Mouse (Mus musculus) heart, embryonic 13.5 days (tissue): Measurements from ENCODE around the gene Tuba1a. TPM values are rescaled to one million over a fixed set of nuclear protein-coding genes. Genes with fewer than 3 reads are reported as not detected.
A peak's percentile ranks its signal among the peaks of the same experiment; 100 is the strongest.
"Not testable (repeated sequence)": the region's sequence is repeated elsewhere in the genome, so short reads cannot be mapped to it uniquely, and the experiment has no call there.

Experiments used
- ATAC-seq: fragments of 200-750 bp; cut with Nextera tagmentation; 2 replicates; pipeline ENCODE4 v1.8.0; 2017; ENCODE audit warnings: moderate TSS enrichment; ENCODE audit not compliant: insufficient number of reproducible peaks, low FRiP score, low TSS enrichment; ENCODE audit errors: extremely low read depth
- H3K27ac ChIP-seq: fragments of 300-500 bp; sonication (generic); replicated peaks from 2 replicates; pipeline ENCODE4 v1.5.1; 2015; ENCODE audit warnings: moderate library complexity, mild to moderate bottlenecking, inconsistent platforms
- H3K27me3 ChIP-seq: fragments of 300-500 bp; sonication (generic); replicated peaks from 2 replicates; pipeline ENCODE4 v1.6.1; 2015; ENCODE audit warnings: mild to moderate bottlenecking, inconsistent platforms
- H3K36me3 ChIP-seq: fragments of 300-500 bp; sonication (generic); 2 replicates; pipeline ENCODE4 v1.6.1; 2015; ENCODE audit warnings: mild to moderate bottlenecking, inconsistent platforms
- H3K4me1 ChIP-seq: fragments of 300-500 bp; sonication (generic); 2 replicates; pipeline ENCODE4 v1.6.1; 2015; ENCODE audit warnings: inconsistent platforms
- H3K4me2 ChIP-seq: fragments of 300-500 bp; sonication (generic); 2 replicates; pipeline ENCODE4 v1.6.1; 2015; ENCODE audit warnings: inconsistent platforms, mild to moderate bottlenecking, moderate library complexity
- H3K4me3 ChIP-seq: fragments of 300-500 bp; sonication (generic); 2 replicates; pipeline ENCODE4 v1.5.1; 2015; ENCODE audit warnings: moderate library complexity, mild to moderate bottlenecking, inconsistent platforms
- H3K9ac ChIP-seq: fragments of 300-500 bp; sonication (generic); 2 replicates; pipeline ENCODE4 v1.6.1; 2015; ENCODE audit warnings: inconsistent platforms, mild to moderate bottlenecking, moderate library complexity
- H3K9me3 ChIP-seq: fragments of 300-500 bp; sonication (generic); 2 replicates; pipeline ENCODE4 v1.6.1; 2016; ENCODE audit warnings: inconsistent platforms
- WGBS: fragments of 180-500 bp; shearing (Covaris S2); methylation state at CpG from one replicate; pipeline ENCODE4 v1.1.7; 2015; ENCODE audit warnings: mixed read lengths; 5-methylcytosine and 5-hydroxymethylcytosine counted together
- polyA plus RNA-seq: library from polyadenylated mRNA; unstranded; fragments of >200 nt; fragmentation: Nextera tagmentation; extraction: Ambion mirVana; gene quantifications from 2 replicates; pipeline ENCODE4 v1.2.1, GENCODE M21; 2015

Gene Tuba1a
- polyA plus RNA-seq, 1 experiment from 2014 or later: 1,030 TPM

DNA sequence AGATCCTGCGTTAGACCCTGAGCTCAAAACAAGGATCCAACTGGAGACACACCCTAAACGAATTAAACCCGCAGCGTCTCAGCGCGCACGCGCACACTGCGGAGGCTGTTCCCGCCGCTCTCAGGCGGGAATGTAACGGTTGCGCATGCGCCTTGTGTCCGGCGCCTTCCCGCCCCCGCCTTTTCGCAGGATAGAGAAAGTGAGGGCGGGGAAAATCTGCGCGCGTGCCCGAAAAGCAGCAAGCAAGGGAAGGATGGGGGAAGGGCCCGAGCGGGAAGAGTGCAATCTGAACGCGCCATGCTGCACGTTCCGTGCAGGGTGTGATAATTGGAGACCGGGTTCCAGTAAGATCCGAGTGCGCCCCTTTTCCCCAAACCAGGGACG lies 19.7 kb downstream of the Tuba1a start:
- WGBS: under 1% methylated on average over 35 of the region's 35 CpGs
- H3K27ac ChIP-seq: peak overlapping the region; percentile 100
- ATAC-seq: peak; percentile 76

DNA sequence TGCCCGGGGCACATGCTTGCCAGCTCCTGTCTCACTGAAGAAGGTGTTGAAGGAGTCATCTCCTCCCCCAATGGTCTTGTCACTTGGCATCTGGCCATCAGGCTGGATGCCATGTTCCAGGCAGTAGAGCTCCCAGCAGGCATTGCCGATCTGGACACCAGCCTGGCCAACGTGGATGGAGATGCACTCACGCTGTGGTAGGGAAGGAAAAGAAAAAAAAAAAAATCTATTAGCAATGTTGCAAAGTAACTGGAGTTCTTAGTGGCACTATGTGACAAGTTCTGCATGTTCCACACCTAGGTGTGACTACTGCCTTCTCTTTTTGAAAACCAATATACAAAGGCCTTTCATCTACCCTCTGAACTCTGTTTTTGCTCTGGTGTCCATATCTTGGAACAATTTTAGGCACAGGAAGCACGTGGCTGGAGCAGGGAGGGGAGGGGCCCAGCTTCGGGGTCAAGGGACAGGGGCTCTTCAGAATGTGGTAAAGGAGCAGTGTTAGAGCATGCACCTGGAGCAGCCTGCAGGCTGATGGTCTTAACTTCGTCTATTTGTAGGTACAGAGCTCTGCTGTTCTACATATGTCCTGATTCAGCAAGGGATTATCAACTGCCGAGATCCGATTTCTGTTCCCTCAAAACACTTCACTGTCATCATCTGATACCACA lies 20.4 kb downstream of the Tuba1a start:
- ATAC-seq, H3K9me3 ChIP-seq, H3K27me3 ChIP-seq: not testable (repeated sequence)
- Histone ChIP-seq H3K4me1 (peaks cover 36% of the 10 kb centered on the region), H3K4me3 (peak overlapping the region; percentile 87), H3K9ac (peak overlapping the region; percentile 99), H3K36me3 (peaks cover 22% of the 10 kb centered on the region), H3K4me2 (peak overlapping the region; percentile 83), H3K27ac (peak overlapping the region; percentile 100)
- WGBS: 7% methylated on average over 8 of the region's 9 CpGs

More for the DNA sequence above, 19.7 kb downstream of the Tuba1a start:
- peaks cover 29% of the 10 kb centered on the region for H3K4me1 ChIP-seq
- no peaks in the 10 kb centered on the region for H3K27me3 ChIP-seq
- peak overlapping the region; percentile 99 for H3K9ac ChIP-seq
- peaks cover 22% of the 10 kb centered on the region for H3K36me3 ChIP-seq
- peak overlapping the region; percentile 83 for H3K4me2 ChIP-seq
- peak overlapping the region; percentile 87 for H3K4me3 ChIP-seq
- H3K9me3 ChIP-seq: no peaks in the 10 kb centered on the region

DNA sequence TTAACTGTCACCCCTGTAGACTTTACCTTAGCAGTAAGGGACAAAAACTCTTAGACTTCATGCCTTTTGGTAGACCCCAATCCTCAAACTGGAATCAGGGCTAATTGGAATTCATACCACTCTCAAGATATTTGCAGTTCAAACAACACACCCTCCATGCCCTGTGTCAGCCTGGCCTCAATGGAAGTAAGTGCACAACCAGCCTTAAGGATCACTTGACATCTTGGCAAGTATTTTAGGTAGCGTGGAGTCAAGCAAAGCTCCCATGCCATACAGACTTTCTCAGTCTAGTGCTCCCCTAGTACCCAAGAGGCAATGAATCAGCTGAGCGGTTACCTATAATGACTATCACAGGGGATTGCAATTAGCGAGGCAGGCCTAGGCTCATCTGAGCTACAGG lies 22.5 kb downstream of the Tuba1a start:
- Histone ChIP-seq H3K4me2 (peak overlapping the region; percentile 11; the same call in 1 of the 2 replicates), H3K4me1 (peaks cover 37% of the 10 kb centered on the region), H3K9ac (peak overlapping the region; percentile 61), H3K9me3 (no peaks in the 10 kb centered on the region), H3K27ac (peak overlapping the region; percentile 4; the same call in 1 of the 2 replicates), H3K4me3 (no peak overlapping the region), H3K27me3 (no peaks in the 10 kb centered on the region), H3K36me3 (peaks cover 22% of the 10 kb centered on the region)
- 80% methylated on average over 3 of the region's 3 CpGs for WGBS
- no peak for ATAC-seq

DNA sequence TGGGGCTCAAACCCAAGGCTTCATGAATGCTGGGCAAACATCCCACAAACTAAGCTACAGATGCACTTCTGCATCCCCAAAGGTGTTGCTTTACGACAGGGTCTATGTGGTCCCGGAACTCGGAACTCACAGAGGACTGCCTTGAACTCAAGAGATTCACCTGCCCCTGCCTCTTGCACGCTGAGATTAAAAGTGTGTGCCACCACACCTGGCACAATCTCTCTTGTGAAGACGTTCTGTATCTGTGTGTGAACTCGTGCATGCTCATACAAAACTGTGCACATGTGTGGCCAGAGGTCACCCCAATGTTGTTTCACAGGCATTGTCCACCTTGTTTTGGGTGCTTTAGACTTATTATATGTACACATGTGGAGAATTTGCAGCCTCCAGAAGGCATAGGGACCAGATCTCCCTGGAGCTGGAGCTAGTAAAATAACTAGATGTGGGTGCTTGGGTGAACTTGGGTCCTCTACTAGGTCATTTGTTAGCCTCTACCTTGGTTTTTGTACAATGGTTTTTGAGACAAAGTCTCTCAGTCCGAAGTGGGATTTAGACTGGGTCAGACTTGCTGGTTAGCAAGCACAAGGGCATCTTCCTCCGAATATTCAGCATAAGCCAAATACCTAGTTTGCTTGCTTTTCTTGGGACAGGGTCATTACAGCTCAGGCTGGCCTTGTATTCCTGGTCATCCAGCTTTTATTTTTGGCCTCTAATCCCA lies 23.3 kb downstream of the Tuba1a start:
- Histone ChIP-seq H3K4me2 (no peak overlapping the region), H3K27ac (peak overlapping the region; percentile 4; the same call in 1 of the 2 replicates), H3K9ac (no peak overlapping the region; the same call in 1 of the 2 replicates), H3K36me3 (peaks cover 22% of the 10 kb centered on the region), H3K9me3 (no peaks in the 10 kb centered on the region), H3K4me3 (no peak overlapping the region), H3K27me3 (no peaks in the 10 kb centered on the region), H3K4me1 (peaks cover 29% of the 10 kb centered on the region)
- no peak for ATAC-seq
- 37% methylated on average over 8 of the region's 8 CpGs for WGBS

DNA sequence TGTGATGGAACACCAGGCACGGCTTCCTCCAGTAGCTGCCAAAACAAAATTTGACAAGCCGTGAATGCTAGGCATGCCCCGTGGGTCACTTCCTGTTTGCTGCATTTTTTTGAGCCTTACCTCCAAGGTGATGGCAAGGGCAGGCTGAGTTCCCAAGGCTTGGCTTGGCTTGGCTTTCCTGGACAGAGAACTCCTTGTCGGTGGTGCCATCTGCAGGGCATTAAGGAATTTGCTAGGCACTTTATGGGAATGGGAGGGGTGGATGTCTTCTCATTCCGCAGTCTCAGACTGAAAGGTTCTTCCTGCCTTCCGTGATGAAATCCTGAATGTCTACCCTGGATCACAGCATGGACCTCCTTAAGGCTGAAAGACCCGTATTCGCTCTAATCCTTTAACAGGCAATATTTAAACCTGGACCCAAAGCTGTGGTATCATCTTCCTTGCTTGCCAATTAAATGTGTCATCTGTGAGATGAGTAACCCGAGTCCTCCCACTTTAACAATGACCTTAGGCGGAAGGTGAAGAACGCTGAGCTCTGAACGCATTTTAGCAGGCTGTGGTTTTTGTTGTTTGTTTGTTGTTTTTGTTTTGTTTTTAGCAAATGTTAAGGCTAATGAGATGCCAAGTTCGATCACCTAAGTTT lies 24.8 kb downstream of the Tuba1a start:
- 0 out of 2 replicates have a peak overlapping the region, but pooled peaks have one; percentile 54 for H3K9ac ChIP-seq
- H3K4me1 ChIP-seq: peaks cover 26% of the 10 kb centered on the region
- H3K9me3 ChIP-seq: no peaks in the 10 kb centered on the region
- no peak overlapping the region for H3K4me3 ChIP-seq
- peak overlapping the region; percentile 38 for H3K4me2 ChIP-seq
- ATAC-seq: no peak
- peaks cover 22% of the 10 kb centered on the region for H3K36me3 ChIP-seq
- H3K27ac ChIP-seq: peak overlapping the region; percentile 50; the same call in 1 of the 2 replicates
- 13% methylated on average over 13 of the region's 13 CpGs for WGBS
- H3K27me3 ChIP-seq: no peaks in the 10 kb centered on the region

DNA sequence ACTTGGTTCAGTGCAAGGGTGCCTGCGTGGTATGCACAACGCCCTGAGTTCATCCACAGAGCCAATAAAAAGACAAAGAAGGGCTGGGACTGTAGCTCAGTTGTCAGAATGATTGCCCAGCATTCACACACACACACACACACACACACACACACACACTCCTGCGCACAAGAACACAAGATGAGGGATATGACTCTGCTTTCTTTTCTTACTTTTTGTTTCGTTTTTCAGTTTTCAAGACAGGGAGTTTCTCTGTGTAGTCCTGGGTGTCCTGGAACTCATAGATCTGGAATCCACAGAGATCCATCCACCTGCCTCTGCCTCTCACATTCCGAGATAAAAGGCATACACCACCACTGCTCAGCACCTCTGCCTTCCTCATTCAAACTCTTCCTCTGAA lies 25.9 kb downstream of the Tuba1a start:
- Histone ChIP-seq H3K9me3 (no peaks in the 10 kb centered on the region), H3K4me1 (peaks cover 21% of the 10 kb centered on the region), H3K27me3 (no peaks in the 10 kb centered on the region), H3K9ac (peak overlapping the region; percentile 33; the same call in 1 of the 2 replicates), H3K36me3 (peaks cover 16% of the 10 kb centered on the region), H3K4me2 (no peak overlapping the region), H3K4me3 (no peak overlapping the region), H3K27ac (no peak overlapping the region)
- no peak for ATAC-seq
- WGBS: 77% methylated on average over 5 of the region's 5 CpGs

DNA sequence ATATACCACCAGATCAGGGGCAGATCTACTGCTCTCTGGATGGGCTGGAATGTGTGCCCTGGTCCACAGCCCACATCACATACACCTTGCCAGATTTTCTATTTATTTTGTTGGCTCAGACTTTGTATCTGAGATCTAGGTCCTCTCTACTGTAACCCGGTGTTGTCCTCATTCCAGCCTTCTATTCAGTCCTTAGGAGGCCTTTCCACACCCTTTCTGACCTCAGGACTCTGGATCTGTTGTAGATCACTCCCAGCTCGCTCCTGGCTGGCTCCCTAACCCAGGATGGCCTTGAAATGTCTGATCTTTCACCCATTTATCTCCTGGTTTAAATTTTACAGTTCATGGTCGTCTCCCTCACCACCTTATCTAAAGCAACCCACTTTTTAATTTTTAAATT lies 28.8 kb downstream of the Tuba1a start:
- Histone ChIP-seq H3K36me3 (peaks cover 4% of the 10 kb centered on the region; the same call in 1 of the 2 replicates), H3K4me3 (no peak overlapping the region)
- 57% methylated on average over 3 of the region's 3 CpGs for WGBS

DNA sequence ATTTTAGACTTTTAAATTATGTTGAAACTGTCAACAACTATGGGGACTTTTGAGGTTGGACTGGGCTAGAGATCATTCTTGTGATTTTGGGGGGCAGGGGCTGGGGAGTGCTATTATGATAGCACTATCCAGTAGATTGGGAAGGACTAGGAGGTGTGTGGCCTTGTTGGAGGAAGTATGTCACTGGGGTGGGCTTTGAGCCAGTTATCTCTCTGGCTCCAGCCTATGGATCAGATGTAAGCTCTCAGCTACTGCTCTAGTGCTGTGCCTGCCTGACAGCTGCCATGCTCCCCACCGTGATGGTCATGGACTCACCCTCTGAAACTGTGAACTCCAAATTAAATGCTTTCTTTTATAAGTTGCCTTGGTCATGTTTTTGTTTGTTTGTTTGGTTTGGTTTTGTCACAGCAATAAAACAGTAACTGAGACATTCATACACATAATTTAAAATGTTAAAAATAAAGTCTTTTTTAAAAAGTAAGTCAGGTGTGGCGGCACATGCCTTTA lies 30.4 kb downstream of the Tuba1a start:
- Histone ChIP-seq H3K36me3 (peaks cover 4% of the 10 kb centered on the region; the same call in 1 of the 2 replicates), H3K4me1 (peaks cover 6% of the 10 kb centered on the region; the same call in 1 of the 2 replicates), H3K9ac (no peak overlapping the region), H3K9me3 (no peaks in the 10 kb centered on the region), H3K4me2 (no peak overlapping the region), H3K27ac (no peak overlapping the region), H3K27me3 (no peaks in the 10 kb centered on the region), H3K4me3 (no peak overlapping the region)
- ATAC-seq: no peak
- WGBS: 72% methylated on average over 2 of the region's 2 CpGs

More for the DNA sequence above, 28.8 kb downstream of the Tuba1a start:
- no peak overlapping the region for H3K4me2 ChIP-seq
- H3K27me3 ChIP-seq: no peaks in the 10 kb centered on the region
- ATAC-seq: no peak
- peaks cover 12% of the 10 kb centered on the region; the same call in 1 of the 2 replicates for H3K4me1 ChIP-seq
- no peak overlapping the region for H3K9ac ChIP-seq
- no peaks in the 10 kb centered on the region for H3K9me3 ChIP-seq
- no peak overlapping the region for H3K27ac ChIP-seq

DNA sequence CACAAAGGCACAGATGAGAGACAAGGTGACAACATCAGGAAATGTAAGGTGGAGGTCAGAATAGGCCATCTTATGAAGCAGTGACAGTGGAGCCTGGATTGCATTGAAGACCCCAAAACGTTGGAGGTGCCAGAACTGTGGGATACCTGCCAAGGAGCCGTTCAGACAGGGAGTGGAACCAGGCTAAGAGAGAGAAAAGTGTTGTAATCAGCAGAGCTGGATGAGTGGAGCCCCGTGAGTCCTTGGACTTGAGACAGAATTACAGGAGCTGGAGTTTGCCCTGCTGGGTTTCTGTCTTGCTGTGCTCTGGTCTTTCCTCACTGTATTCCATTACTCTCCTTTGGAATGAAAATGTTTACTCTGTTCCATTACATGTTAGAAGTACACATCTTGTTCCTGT lies 30.9 kb downstream of the Tuba1a start:
- WGBS: 34% methylated on average over 3 of the region's 3 CpGs
- no peaks in the 10 kb centered on the region for H3K9me3 ChIP-seq
- H3K4me2 ChIP-seq: no peak overlapping the region
- H3K27ac ChIP-seq: no peak overlapping the region
- peaks cover 5% of the 10 kb centered on the region; the same call in 1 of the 2 replicates for H3K4me1 ChIP-seq
- H3K4me3 ChIP-seq: no peak overlapping the region
- no peak for ATAC-seq
- H3K27me3 ChIP-seq: no peaks in the 10 kb centered on the region
- peaks cover 4% of the 10 kb centered on the region; the same call in 1 of the 2 replicates for H3K36me3 ChIP-seq
- 0 out of 2 replicates have a peak overlapping the region, but pooled peaks have one; percentile 19 for H3K9ac ChIP-seq

DNA sequence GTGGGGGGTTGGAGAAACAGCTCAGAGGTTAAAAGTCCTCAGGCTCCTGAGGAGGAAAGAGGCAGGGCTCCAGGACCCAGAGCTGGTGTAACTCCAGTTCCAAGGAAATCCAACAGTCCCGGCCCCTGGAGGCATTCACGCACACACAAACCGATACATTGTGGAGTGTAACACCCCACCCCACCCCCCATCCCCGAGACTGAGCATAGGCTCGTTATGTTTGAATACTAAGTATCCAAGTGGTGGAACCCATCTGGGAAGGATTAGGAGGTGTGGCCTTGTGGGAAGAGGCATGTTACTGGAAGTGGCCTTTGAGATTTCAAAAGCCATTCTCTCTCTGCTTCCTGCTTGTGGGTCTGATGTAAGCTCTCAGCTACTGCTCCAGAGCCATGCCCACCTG lies 32.0 kb downstream of the Tuba1a start:
- Histone ChIP-seq H3K4me3 (no peak overlapping the region), H3K9ac (no peak overlapping the region), H3K27me3 (no peaks in the 10 kb centered on the region), H3K9me3 (no peaks in the 10 kb centered on the region), H3K36me3 (peaks cover 4% of the 10 kb centered on the region; the same call in 1 of the 2 replicates), H3K27ac (no peak overlapping the region), H3K4me1 (peaks cover 10% of the 10 kb centered on the region), H3K4me2 (no peak overlapping the region)
- 86% methylated on average over 5 of the region's 5 CpGs for WGBS
- no peak for ATAC-seq

DNA sequence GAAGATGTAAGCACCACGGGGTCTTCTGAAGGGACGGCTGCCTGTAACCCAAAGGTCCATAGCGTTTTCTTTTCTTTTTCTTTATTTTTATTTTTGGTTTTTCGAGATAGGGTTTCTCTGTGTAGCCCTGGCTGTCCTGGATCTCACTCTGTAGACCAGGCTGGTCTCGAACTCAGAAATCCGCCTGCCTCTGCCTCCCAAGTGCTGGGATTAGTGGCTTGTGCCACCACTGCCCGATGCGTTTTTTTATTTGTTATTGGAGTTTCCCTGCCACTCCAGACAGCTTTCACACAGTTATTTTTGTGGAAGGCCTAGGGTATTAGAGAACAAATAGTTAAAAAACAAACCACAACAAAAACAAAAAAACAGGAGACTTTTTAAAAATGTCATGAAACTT lies 35.0 kb downstream of the Tuba1a start:
- H3K4me2 ChIP-seq: peak overlapping the region; percentile 88
- peaks cover 27% of the 10 kb centered on the region for H3K4me1 ChIP-seq
- H3K9ac ChIP-seq: peak overlapping the region; percentile 85
- peaks cover 18% of the 10 kb centered on the region for H3K36me3 ChIP-seq
- H3K9me3 ChIP-seq, H3K27me3 ChIP-seq, ATAC-seq: not testable (repeated sequence)
- peak overlapping the region; percentile 67 for H3K27ac ChIP-seq
- WGBS: 22% methylated on average over 8 of the region's 8 CpGs
- peak overlapping the region; percentile 87 for H3K4me3 ChIP-seq
